ENCODE assay signal across 7 mouse cellular contexts in genomic region chr1:137221087-137222057, GRCm38 (mm10).
DNase-seq lines count a peak whose midpoint lies in the region; ATAC-seq and TF ChIP-seq lines count a peak whose summit lies in the region.

No protein-coding gene starts in this region.

- peak overlapping the region; percentile 37 for H3K4me3 ChIP-seq in forebrain, embryonic 13.5 days
- peak overlapping the region; percentile 39 for H3K4me3 ChIP-seq in hindbrain, postnatal 0 days (ENCODE audit: low read length)
- H3K4me3 ChIP-seq in midbrain, embryonic 11.5 days (ENCODE audit: low read depth, low read length), result peak overlapping the region; percentile 1; the same call in 1 of the 2 replicates

- ATAC-seq in forebrain, embryonic 13.5 days, result peak; percentile 52
- ATAC-seq in hindbrain, postnatal 0 days, result peak; percentile 55
- ATAC-seq in midbrain, embryonic 11.5 days (ENCODE audit: low FRiP score), result peak; percentile 60

- no peak for TF ChIP-seq CTCF in hindbrain, postnatal 0 days (IDR thresholded peaks at IDR 0.05; ENCODE audit: low read depth)

- peaks cover 10% of the 10 kb centered on the region for H3K27me3 ChIP-seq in forebrain, embryonic 13.5 days
- no peaks in the 10 kb centered on the region for H3K27me3 ChIP-seq in hindbrain, postnatal 0 days (ENCODE audit: insufficient read depth, low read length)
- no peaks in the 10 kb centered on the region for H3K27me3 ChIP-seq in midbrain, embryonic 11.5 days (ENCODE audit: control insufficient read depth, insufficient read depth, low read length)

- H3K4me2 ChIP-seq in forebrain, embryonic 13.5 days, result peak overlapping the region; percentile 64
- H3K4me2 ChIP-seq in hindbrain, postnatal 0 days (ENCODE audit: low read depth, low read length), result peak overlapping the region; percentile 73
- H3K4me2 ChIP-seq in midbrain, embryonic 11.5 days, result peak overlapping the region; percentile 39

- H3K9me3 ChIP-seq in forebrain, embryonic 13.5 days (replicated peaks), result no peaks in the 10 kb centered on the region
- H3K9me3 ChIP-seq in hindbrain, postnatal 0 days (ENCODE audit: low read length), result no peaks in the 10 kb centered on the region
- no peaks in the 10 kb centered on the region; the same call in 1 of the 2 replicates for H3K9me3 ChIP-seq in midbrain, embryonic 11.5 days (ENCODE audit: control insufficient read depth, low read length)

- H3K27ac ChIP-seq in forebrain, embryonic 13.5 days, result no peak overlapping the region
- H3K27ac ChIP-seq in hindbrain, postnatal 0 days, result no peak overlapping the region
- no peak overlapping the region for H3K27ac ChIP-seq in midbrain, embryonic 11.5 days (ENCODE audit: low read depth, low read length)

- peak overlapping the region; percentile 54 for H3K9ac ChIP-seq in forebrain, embryonic 13.5 days
- H3K9ac ChIP-seq in hindbrain, postnatal 0 days (replicated peaks; ENCODE audit: low read length), result peak overlapping the region; percentile 47
- peak overlapping the region; percentile 1 for H3K9ac ChIP-seq in midbrain, embryonic 11.5 days (ENCODE audit: low read length)

- H3K36me3 ChIP-seq in forebrain, embryonic 13.5 days (ENCODE audit: poor library complexity, severe bottlenecking), result no peaks in the 10 kb centered on the region
- H3K36me3 ChIP-seq in hindbrain, postnatal 0 days (ENCODE audit: insufficient read depth, low read length), result no peaks in the 10 kb centered on the region
- H3K36me3 ChIP-seq in midbrain, embryonic 11.5 days (ENCODE audit: control insufficient read depth, insufficient read depth, low read length), result no peaks in the 10 kb centered on the region

- WGBS in forebrain, embryonic 13.5 days, result 11% methylated on average over 25 of the region's 25 CpGs
- 6% methylated on average over 25 of the region's 25 CpGs for WGBS in hindbrain, postnatal 0 days
- WGBS in midbrain, embryonic 11.5 days, result 17% methylated on average over 25 of the region's 25 CpGs

- DNase-seq in right cerebral cortex, postnatal 10 days (ENCODE audit: low spot score in 2 of 2), result peak; percentile 31 to 34
- no peak for DNase-seq in right cerebral cortex, adult 18-20 months
- DNase-seq in hindbrain, postnatal 0 days (ENCODE audit: low spot score), result peak; percentile 43
- peak; percentile 92 for DNase-seq in midbrain, embryonic 11.5 days (ENCODE audit: low spot score, missing footprints)
- DNase-seq in gastrocnemius, postnatal 4 days (ENCODE audit: low spot score in 2 of 2), result no peak
- DNase-seq in gastrocnemius, adult 8-10 months (ENCODE audit: low spot score in 2 of 2), result no peak

- peaks cover 21% of the 10 kb centered on the region for H3K4me1 ChIP-seq in forebrain, embryonic 13.5 days
- no peaks in the 10 kb centered on the region for H3K4me1 ChIP-seq in hindbrain, postnatal 0 days (ENCODE audit: insufficient read depth, low read length)
- H3K4me1 ChIP-seq in midbrain, embryonic 11.5 days (ENCODE audit: control insufficient read depth, insufficient read depth, low read length), result peaks cover 7% of the 10 kb centered on the region

Comparison
In these comparisons a context has a peak if more than half of its experiments do, and no peak if none do; other contexts are left out.
1. DNase-seq: peak in right cerebral cortex, postnatal 10 days (2 of 2), hindbrain, postnatal 0 days (single experiment) and midbrain, embryonic 11.5 days (single experiment); none in right cerebral cortex, adult 18-20 months (single experiment), gastrocnemius, postnatal 4 days (0 of 2) and gastrocnemius, adult 8-10 months (0 of 2).
2. H3K9ac ChIP-seq: peak in every context shown above with its lines; median percentile 54 in forebrain, embryonic 13.5 days; 47 in hindbrain, postnatal 0 days; 1 in midbrain, embryonic 11.5 days.
3. Peak in every context shown above with its lines, with median percentiles within 50 percentile points of each other: ATAC-seq, H3K4me2 ChIP-seq and H3K4me3 ChIP-seq.